Mouse (Mus musculus) lung, adult 2 months (tissue): ENCODE results near the gene Rexo5. TPM values are rescaled to one million over a fixed set of nuclear protein-coding genes. Genes with fewer than 3 reads are reported as not detected.

ENCODE experiments used
- DNase-seq: peaks from one replicate; pipeline ENCODE4 v3.0.0; 2022
- H3K4me1 ChIP-seq: fragments of 200-500 bp; 2 replicates; pipeline ENCODE4 v1.6.1; 2011; ENCODE audit warnings: low read length; ENCODE audit not compliant: control insufficient read depth, insufficient read depth
- H3K4me3 ChIP-seq: fragments of 200-500 bp; replicated peaks from 2 replicates; pipeline ENCODE3; 2011; ENCODE audit warnings: low read depth, mild to moderate bottlenecking, control low read depth, low read length; ENCODE audit errors: extremely low read depth
- CTCF ChIP-seq: fragments of 200-500 bp; IDR thresholded peaks from 2 replicates; pipeline ENCODE4 v1.5.1; 2011; ENCODE audit warnings: mild to moderate bottlenecking, low read length, control low read depth; ENCODE audit not compliant: insufficient read depth
- POLR2A ChIP-seq: fragments of 200-500 bp; IDR thresholded peaks from 2 replicates; pipeline ENCODE4 v1.6.1; 2011; ENCODE audit warnings: low read depth, mild to moderate bottlenecking, control low read depth, low read length, borderline replicate concordance; ENCODE audit errors: extremely low read depth
- WGBS: fragments of 180-500 bp; shearing (Covaris S2); methylation state at CpG from one replicate; pipeline ENCODE4 v1.1.7; 2018; 5-methylcytosine and 5-hydroxymethylcytosine counted together
- polyA plus RNA-seq: library from polyadenylated mRNA; depleted of rRNA; stranded (reverse); fragments of >200 nt; gene quantifications from 2 replicates; pipeline ENCODE4 v1.2.3, GENCODE M21; 2012

Gene Rexo5
- polyA plus RNA-seq, 1 experiment, result 4.9 TPM

- H3K4me3 ChIP-seq, result no peak overlapping the region
- TF ChIP-seq CTCF (no peak), POLR2A (no peak)
- DNase-seq, result no peak
- H3K4me1 ChIP-seq, result peaks cover 3% of the 10 kb centered on the region
Observed at GRCm38 (mm10) chr7:119855031-119855430, 61.2 kb downstream of the Rexo5 start.

GRCm38 (mm10) chr7:119859476-119859875 is 65.7 kb downstream of the Rexo5 start:
- 66% methylated on average over 6 of the region's 6 CpGs for WGBS
- TF ChIP-seq CTCF (0 out of 2 replicates have a peak, but pooled peaks have one; percentile 20), POLR2A (no peak)
- Histone ChIP-seq H3K4me1 (peaks cover 13% of the 10 kb centered on the region), H3K4me3 (no peak overlapping the region)
- no peak for DNase-seq

GRCm38 (mm10) chr7:119860116-119860515 is 66.3 kb downstream of the Rexo5 start:
- TF ChIP-seq CTCF, result no peak
- TF ChIP-seq POLR2A, result no peak
- 93% methylated on average over 3 of the region's 3 CpGs for WGBS
- no peak for DNase-seq
- H3K4me1 ChIP-seq, result peaks cover 13% of the 10 kb centered on the region
- H3K4me3 ChIP-seq, result no peak overlapping the region

DNA sequence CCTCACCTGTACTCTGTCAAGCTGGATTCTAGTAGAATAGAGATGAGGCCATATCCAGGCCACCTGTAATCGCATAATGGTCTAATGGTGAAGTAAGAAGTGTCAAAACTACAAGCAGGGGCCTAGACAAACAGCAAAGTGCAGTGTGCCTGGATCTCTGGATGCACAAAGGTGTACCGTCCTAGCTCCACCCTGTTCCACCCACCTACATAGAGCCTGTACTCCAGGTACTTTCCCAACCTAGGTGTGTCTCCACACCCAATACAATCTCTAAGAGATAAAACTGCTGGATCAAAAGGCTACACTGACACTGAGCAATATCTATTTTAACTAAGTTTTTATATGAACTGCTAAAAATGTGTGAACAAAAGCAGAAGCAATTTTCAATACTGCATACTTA is 66.7 kb downstream of the Rexo5 start:
- peaks cover 16% of the 10 kb centered on the region for H3K4me1 ChIP-seq
- DNase-seq, result no peak
- TF ChIP-seq POLR2A (no peak), CTCF (no peak)
- WGBS, result 73% methylated on average over 2 of the region's 2 CpGs
- no peak overlapping the region for H3K4me3 ChIP-seq

DNA sequence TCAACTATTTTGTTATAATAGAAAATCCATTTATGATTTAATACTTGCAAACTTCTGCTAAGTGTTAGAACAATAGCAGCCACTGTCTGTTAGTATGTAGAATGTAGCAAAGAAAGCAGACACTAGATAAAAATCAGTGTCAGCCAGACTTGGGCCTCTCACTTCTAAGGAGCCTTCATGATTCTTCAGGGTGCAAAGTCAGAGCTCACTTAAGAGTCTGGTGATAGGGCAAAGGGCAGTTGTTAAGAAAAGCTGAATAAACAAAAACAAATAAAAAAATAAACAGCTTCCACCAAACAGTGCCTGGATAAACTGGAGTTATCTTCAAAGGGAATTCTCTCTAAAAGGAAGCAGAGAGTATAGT is 67.1 kb downstream of the Rexo5 start:
- no peak overlapping the region for H3K4me3 ChIP-seq
- no peak for DNase-seq
- TF ChIP-seq CTCF (no peak), POLR2A (no peak)
- peaks cover 18% of the 10 kb centered on the region for H3K4me1 ChIP-seq

DNA sequence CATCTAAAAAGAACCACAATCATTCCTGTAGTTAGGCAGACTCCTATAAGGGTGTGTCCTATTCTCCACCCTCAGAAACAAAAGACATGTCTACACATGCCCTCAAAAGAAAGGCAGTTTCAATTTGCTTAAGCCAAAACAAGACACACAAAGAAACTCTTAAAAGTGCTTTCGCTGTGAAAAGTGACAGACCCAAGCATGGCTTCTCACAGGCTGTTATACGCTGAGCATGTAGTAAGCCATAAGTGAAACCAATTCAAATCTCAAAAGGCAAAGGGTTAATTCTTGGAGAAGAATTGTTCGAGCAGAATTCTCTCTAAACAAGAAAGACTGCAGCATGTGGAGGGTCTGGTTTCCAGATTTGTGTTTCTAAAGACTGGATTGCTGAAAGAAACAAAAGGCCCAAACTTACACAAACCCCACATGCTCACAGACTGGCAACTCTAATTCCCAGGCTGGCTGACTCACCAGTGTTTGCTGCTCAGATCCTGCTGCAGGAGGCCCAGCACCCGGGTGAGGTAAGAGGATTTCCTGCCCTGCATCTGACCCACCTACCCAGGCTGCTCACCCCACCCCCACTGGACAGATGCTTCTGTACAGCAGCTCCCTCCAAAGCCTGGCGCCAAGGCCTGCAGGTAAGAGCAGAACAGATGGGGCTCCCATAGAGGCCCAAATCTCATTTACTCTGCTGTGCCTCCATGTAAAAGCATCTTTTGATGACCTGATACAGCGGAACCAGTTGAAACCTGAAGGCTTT is 67.7 kb downstream of the Rexo5 start:
- H3K4me1 ChIP-seq, result peaks cover 21% of the 10 kb centered on the region
- no peak for TF ChIP-seq CTCF
- no peak for TF ChIP-seq POLR2A
- 30% methylated on average over 6 of the region's 6 CpGs for WGBS
- H3K4me3 ChIP-seq, result no peak overlapping the region
- DNase-seq, result no peak

DNA sequence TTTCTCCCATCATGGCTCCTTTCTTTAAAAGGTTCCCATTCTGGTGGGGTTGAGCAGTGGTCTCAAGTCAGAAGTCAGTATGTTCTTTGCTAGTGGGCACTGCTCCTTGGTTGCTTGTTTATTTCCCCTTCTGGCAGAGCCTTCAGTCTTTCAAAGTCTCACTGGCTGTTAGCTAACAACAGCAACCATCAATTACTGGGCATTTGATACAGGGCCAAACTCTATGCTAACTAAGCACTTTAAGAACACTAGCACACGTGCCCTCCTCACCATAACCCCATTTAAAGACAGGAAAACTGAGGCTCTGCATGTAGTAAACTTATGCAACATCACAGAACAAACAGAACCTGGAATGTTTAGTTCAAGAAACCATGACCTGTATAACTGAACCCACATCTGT is 68.4 kb downstream of the Rexo5 start:
- WGBS, result 17% methylated on average over 1 of the region's 1 CpGs
- DNase-seq, result no peak
- Histone ChIP-seq H3K4me3 (no peak overlapping the region), H3K4me1 (peaks cover 21% of the 10 kb centered on the region)
- TF ChIP-seq CTCF (no peak), POLR2A (no peak)

DNA sequence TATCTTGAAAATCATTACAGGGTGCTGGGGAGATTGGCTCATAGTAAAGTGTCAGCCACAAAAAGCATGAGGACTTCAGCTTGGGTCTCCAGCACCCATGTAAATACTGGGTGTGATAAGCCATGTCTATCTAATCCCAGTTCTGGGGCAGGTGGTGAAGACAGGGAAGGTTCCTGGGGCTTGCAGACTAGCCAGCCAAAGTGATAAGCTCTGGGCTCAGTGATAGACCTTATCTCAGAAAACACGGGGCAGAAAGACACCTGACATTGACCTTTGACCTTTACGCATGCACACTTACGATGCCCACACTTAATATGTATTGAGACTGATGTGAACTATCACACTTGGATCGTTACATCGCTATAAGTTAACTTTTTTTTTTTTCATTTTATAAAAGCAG is 70.7 kb downstream of the Rexo5 start:
- 81% methylated on average over 5 of the region's 5 CpGs for WGBS
- H3K4me1 ChIP-seq, result peaks cover 21% of the 10 kb centered on the region
- no peak for DNase-seq
- TF ChIP-seq POLR2A (no peak), CTCF (no peak)
- no peak overlapping the region for H3K4me3 ChIP-seq

DNA sequence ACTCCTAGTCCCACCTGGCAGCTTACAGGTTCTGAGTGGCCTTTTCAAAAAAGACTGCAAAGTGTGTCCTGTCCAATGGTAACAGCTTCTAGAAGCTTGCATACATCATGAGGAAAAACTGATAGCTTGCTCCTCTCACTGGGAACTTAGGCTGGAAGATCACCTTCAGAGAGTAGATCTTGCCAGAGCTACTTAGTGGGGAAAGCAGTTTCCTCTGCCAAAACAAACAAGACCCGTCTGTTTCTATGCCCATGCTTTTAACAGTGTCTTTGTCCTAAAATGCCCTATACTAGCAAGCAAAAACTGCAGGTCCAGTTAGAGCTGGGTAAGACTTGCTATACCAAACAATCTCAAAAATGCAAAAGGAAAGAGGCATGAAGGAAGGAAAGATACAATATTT is 72.3 kb downstream of the Rexo5 start:
- DNase-seq, result no peak
- Histone ChIP-seq H3K4me3 (no peak overlapping the region), H3K4me1 (peaks cover 16% of the 10 kb centered on the region)
- 13% methylated on average over 1 of the region's 1 CpGs for WGBS
- no peak for TF ChIP-seq CTCF
- TF ChIP-seq POLR2A, result no peak

DNA sequence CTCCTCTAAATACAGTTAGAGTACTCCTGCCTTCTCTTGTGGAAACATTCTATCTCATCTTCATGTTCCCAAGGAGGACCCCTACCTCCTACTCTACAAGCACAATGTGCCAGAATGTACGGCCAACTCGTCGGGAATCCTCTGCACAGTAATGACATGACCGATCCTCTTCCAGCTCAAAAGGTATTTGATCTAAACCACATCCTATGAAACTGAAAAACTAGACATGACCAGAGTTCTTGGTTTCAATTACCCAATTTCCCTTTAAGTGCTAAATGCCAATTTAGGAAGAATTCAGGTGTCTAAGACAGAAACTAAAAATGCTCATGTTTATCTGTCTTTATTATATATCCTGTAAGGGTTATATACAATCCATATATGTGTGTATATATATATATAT is 78.4 kb downstream of the Rexo5 start:
- 88% methylated on average over 4 of the region's 4 CpGs for WGBS
- DNase-seq, result no peak
- TF ChIP-seq CTCF, result no peak
- Histone ChIP-seq H3K4me3 (no peak overlapping the region), H3K4me1 (no peaks in the 10 kb centered on the region)
